Mouse (Mus musculus) small intestine, adult 2 months (tissue): ENCODE results near the gene Optc.

Experiments
- CTCF ChIP-seq: fragments of 200-500 bp; IDR thresholded peaks from 2 replicates; pipeline ENCODE4 v1.5.1; 2012; ENCODE audit warnings: low read depth, mild to moderate bottlenecking, control low read depth, inconsistent platforms, low read length, moderate library complexity, mixed read lengths; ENCODE audit not compliant: insufficient replicate concordance, insufficient read length; ENCODE audit errors: extremely low read depth
- POLR2A ChIP-seq: fragments of 200-500 bp; IDR thresholded peaks from 2 replicates; pipeline ENCODE4 v1.6.1; 2012; ENCODE audit warnings: low read depth, mild to moderate bottlenecking, control low read depth, inconsistent platforms, low read length, moderate library complexity

DNA sequence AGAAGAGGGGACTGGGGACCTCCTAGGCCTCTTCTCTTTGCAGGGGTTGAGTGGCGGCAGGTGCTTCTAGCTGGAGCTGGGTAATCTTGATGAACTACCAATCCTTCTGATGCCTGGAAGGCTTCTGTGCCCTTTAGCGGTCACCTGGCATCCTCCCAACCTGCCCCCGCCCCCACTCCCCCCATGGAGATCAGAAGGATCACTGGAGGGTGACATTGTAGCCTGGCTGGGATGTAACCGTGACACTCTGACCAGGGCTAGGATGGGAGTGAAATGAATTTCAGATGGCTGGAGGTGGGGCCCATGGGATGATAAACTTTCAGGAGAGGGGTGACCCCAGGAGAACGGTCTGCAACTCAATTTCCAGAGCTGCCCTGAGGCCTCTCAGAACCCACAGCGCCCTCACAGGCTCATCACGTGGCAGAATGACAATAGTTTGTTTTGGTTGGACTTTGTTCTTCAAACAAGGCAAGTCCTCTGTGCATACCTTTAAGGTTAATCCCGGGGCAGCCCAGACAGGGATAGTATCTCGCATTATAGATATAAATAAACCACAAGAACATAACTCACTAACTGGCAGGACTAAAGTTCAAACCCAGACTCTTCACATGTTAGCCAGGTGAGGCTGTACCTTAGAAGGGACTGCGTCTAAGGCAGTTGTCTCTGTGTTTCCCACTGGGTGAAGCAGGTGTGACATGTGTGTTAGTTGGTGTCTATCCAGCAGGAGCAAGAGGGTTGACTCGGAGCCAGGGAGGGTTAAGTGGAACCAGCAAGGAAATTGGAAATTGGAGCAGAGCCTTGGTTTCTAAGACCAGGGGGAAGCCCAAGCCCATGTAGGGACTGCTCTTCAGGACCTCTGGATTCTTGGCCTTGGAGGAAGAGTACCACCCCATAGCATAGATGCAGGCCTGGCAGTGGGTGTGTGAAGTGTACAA, 25.2 kb downstream of the Optc start:
- TF ChIP-seq POLR2A (no peak), CTCF (no peak)
